Mouse (Mus musculus) spleen, embryonic (tissue): ENCODE data around the gene Gmds.

Experiments
- CTCF ChIA-PET: fragments of 350-600 bp; sonication (Branson Sonifier 250); formaldehyde crosslinking; loops from one replicate; lab custom pipeline; 2022; lab: Charles Lee

Gmds gene

DNA sequence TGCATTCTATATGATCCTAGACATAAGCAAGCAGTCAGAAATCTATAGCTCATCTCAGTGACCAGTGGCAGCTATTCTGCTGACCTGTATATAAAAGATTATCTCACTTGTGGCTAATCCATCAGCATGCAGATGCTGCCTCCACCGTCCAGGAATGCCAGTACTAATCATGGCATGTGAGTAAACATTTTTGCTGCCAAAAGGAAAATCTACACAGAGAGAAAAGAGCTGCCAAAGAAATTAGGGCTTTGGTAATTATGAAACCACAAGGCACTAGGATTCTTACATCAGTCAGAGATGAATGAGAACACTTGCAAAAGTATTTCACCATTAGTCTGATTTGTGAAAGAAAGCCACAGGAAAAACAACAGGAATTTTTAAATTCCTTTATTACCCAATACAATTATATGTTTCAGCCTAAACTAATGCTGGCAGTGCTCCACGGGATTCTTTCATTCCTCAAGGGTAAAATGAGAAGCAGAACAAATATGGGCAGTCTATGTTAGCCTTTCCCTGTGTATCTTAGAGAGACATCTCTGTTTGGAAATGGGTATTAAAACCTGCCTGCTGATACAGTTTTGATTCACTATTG lies 71.3 kb downstream of the Gmds start:
- CTCF ChIA-PET: no interaction called here

DNA sequence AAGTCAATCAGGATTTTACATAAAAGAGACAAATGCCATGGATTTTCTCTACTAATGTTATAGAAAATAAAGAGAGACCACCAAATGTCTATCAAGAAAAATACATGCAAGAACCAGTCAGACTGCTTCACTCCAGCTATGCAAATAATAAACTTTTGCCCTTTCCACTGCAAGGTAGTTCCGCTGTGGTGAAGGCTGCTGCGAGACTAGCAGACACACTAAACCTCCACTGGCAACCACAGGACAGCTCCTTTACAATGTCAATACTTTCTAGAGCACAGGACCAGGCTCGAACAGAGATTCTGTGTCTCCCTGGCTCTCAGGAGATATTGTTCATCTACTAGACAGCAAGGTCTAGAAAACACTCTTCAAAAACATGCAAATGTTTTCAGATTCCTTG lies 71.8 kb downstream of the Gmds start:
- CTCF ChIA-PET: no interaction called here

DNA sequence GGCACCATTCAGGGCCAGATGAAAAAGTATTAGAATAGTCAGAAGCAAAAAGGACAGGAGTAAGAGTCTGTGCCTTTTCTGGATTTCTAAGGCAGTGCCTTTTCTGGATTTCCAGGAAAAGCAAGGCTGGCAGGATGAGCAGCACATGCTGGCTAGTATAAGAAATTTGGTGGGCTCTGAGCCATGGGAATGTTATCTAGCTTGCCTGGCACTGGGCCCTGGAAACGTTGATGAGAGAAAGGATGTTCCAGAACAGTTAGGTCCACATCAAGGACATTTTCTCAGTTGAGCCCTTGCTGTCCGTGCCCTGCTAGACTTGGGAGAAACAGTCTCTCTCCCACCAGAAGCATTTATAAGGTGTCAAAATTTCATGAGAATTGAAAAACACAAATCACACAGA lies 82.4 kb downstream of the Gmds start:
- CTCF ChIA-PET: no interaction called here

DNA sequence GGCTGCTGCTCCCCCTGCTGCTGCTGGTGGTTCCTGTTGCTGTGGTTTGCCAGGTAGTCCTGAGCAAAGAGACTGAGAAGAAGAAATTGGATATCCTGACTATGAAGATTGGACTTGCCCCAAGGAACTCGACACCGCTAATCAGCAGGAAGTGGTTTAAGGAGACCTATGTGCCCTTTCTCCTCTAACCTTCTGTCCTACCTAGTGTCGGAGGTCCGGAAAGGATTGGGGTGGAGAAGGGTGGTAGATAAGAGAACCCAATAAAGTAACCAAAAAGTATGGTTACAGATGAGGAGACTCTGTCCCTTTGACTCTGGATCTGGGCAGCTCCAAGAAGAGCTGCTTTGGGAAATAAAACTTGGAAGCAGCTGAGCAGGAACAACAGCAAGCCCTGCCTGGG lies 86.3 kb downstream of the Gmds start:
- CTCF ChIA-PET: no interaction called here

DNA sequence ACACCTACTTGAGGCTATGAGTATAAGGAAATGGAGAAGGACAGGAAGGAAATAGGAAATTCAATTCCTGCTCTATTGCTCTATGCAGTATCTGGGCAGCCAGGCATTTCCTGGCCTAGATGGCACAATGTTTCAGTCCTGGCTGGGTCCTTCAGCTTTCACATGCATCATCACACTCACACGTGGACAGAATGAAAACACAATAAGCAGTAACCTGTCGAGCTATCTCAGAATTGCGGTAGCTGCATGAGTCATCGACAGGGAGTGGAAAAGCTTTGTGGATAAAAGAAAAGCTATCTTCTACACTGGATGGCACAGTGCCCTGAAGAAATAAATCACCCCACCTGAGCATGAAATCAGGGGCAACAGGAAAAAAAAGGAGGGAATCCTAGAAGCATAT lies 96.3 kb downstream of the Gmds start:
- CTCF ChIA-PET: no interaction called here

DNA sequence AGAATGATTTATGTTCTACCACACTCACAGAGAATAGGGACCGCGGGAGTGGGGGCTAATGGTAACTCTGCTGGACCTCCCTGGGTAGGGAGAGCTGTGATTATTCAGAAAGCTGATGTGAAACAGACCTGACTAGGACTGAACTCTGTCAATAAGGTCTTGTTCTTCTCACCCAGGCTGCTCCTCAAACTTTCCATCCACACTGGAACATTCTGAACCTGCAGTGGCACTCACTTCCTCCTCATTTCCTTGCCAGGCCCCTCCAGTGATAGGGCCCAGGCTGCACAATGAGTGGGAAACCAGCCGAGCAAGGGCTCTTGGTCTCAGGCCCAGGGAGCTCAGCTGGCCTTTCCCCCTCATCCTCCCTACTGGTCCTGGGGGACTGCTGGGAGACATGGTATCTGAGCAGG lies 102.3 kb downstream of the Gmds start:
- CTCF ChIA-PET: interaction anchor here (0.5 kb wide), 1 partner anchor 387 kb away, joined by 7 read pairs; no protein-coding TSS in a partner anchor

DNA sequence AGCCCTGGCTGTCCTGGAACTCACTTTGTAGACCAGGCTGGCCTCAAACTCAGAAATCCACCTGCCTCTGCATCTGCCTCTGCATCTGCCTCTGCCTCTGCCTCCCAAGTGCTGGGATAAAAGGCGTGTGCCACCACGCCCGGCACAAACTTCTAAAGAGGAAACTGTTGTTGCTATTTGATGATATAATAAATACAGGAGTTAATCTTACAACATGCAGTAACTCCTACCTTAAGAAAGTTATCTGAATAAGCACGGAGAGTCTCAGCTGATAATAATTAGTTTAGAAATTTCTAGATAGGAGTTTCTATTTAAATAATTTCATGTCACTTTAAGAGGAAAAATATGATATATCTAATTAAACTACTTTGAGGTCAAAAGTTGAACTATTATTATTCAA lies 103.5 kb downstream of the Gmds start:
- CTCF ChIA-PET: no interaction called here

DNA sequence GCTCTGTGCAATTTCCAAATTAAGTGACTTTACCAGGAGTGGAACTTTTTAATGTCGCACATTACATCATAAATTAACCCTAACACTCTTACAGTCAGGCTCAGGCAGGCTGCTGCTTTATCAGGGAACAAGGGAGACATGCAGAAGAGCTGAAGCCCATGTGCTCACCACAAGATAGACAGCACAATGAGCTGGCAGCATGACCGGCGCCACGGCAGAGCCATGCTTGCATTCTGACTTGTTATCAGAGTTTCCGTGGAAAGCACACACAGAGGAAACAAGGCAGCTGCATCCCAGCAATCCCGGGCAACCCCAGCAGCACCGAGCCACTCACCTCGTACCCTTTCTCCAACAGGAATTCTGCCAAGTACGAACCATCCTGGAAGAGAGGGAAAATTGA lies 104.5 kb downstream of the Gmds start:
- CTCF ChIA-PET: no interaction called here

DNA sequence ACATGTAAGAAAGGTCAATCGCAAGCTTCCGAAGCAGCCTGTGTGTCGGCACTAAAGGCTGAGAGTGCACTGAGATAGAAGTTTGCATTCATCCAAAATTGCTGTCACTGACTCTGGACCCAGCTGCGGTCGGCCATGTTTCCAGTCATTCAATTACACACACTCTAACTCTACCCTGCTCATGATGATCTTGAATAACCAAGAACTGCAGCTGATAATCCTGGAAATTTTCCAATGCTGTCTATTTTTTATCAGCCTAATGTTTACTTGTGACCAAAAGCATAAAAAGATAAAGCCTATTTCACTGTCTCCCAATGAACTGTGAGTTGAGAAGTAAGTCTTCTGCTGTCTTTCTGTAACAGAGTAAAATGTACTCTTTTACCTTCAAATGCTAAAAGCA lies 106.1 kb downstream of the Gmds start:
- CTCF ChIA-PET: no interaction called here

DNA sequence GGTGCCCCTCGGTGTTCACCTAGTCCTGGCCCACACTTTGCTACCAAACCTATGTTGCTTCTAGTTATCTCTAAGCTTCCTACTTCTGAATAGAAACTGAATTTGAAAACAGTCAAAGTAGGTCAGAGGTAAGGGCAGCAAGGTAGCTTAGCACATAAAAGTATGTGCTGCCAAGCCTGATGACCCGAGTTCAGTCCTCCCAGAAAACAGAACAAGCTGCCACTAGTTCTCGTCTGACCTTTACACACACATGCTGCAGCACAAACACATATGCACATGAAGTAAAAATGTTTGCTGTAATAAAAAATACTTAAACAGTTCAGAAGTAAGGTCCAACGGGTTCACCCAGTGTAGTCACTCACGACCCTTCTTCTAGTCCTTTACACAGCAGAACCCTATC lies 106.6 kb downstream of the Gmds start:
- CTCF ChIA-PET: no interaction called here

DNA sequence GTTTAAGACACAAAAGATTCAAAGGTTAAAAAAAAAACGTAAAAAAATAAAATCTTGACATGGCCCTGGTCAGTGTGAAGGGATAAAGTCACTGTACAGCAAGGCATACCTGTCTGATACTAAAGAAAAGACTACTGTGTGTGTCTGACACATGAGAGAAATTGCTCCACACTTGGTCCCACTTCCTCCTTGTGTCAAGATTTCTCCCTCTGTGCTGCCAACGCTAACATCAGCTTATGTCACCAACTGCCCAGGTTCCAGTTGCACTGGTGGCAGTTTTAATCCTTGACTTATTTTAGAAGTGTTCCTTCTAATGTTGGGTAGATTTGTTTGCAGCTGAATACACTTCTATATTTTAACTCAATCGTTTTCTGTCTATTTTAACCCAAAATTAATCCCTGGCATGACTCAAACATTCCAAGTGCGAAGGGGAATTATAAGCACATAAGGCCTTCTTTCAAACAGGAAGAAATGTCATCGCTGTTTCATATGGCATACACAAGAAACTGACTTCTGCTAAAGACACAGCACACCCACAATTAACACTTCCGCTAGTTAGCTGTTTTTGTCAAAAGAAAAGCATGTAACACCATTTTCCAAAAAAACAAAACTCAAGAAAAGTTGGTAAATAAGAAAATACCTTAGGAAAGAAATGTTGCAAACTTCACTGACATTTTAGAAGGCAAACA lies 110.5 kb downstream of the Gmds start:
- CTCF ChIA-PET: no interaction called here

DNA sequence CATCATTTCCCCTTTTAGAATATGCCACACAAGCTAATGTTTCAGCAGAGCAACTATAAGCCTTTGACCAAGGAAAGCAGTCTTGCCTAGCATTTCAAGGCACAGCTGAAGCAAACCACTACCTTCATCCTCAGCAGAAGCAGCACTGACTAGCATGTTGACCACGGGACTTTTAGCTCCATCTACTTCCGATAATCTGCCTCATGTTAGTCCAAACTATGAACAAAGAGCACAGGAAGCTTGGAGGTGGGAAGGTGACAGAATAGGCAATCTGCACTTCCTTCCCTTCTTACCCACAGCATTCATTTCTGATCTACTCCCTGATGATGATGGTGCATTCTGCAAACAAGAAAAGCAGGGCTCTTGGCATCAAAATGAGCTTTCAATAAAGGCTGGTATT lies 120.9 kb downstream of the Gmds start:
- CTCF ChIA-PET: no interaction called here

DNA sequence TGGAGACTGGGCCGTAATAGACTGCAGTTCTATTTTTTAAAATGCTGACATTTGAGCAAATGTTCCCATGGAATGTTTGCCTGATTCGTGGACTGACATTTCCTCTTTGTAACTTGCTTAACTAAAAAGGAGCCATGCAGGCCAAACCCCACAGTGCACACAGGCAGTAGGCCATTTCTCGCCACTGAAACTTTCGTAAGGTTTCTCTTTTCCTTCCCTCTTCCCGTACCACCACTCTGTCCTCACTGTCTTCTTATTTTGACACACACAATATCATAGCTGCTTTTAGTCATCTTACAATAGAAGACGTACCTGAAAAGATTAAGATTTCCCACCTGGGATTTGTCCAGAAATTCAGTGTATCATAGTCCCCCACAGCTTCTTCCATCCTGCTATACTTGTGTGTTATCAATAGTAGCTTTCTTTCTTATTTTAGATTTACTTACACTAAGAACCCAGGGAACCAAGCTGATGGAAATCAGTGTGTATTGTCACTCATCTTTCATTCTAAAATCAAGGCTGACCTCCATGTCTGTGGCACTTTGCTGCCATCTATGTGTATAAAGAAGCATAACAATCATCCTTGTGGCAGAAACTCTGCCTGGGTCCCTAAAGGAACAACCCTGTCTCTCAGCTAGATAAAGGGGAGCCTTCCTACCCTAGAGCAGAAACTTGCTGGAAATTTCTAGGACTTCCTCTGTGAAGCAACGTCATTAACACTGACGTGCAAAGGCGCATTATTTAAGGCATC lies 124.7 kb downstream of the Gmds start:
- CTCF ChIA-PET: no interaction called here

DNA sequence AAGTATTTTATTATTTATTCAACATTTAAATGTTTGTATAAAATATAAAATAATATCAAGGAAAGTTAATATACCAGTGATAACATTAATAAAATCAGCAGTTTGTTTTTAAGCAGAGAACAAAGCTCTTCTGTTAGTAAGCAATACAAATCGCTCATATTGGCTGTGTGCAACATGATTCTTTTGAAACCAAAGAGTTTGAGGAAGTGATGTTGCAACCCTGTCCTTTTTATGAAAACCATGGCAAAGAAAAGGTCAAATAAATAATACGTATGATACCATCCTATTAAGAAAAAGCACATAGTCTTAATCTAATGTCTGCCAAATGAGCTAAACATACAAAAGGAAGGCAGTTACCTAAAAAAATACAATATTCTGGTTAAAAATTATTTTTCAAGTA lies 126.4 kb downstream of the Gmds start:
- CTCF ChIA-PET: no interaction called here

DNA sequence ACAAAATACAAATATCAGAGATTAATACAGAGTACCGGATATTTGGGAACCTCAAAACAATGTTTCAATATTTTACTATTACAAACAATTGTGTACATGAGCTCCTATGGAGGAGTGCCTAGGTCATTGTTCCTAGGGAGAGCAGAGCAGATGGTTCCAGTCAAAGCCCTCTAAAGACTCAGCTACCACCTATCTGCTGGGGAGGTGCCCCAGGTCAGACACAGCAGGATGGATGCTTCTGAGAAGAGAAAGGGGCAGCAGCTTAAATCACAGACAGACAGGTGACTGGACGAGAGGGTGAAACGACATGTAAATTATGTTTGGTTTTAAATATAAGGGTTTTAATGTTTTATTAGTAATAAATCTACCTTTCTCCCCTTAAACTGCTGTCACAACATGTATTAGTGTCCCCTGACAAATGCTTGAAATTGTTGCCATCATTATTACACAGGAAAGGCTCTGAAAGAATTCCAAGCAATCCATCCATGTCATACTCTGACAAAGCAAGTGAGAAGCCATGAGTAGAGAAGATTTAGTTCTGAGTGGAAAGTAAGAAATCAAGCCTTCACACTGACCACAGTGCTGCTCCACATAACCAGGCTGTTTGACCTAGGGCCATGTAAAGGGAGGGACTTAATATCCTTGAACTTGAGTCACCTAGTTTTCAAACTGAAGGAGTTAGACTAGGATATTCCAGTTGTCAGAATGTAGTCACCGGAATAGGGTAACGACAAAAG lies 131.2 kb downstream of the Gmds start:
- CTCF ChIA-PET: no interaction called here

DNA sequence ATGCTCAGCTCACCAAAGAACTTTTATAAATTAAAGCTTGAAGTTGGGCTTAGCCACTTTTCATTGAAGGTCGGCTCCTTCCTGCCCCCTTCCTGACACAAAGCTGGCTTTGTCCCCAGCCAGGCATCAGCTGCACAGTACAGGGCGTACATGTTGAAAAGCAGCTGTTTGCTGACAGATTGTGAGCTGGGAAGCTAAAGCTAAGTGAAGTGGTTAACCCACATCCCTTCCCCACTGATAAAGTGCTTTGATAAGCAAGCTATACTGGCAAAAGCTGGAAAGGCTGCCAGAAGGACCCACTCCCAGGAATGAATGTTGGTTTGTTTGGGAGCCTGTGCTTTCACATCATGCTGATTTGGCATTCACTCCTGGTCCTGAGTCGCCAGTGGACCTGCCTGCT lies 158.6 kb downstream of the Gmds start:
- CTCF ChIA-PET: interaction anchor here (0.6 kb wide), 1 partner anchor 231 kb away, joined by 3 read pairs; no protein-coding TSS in a partner anchor

DNA sequence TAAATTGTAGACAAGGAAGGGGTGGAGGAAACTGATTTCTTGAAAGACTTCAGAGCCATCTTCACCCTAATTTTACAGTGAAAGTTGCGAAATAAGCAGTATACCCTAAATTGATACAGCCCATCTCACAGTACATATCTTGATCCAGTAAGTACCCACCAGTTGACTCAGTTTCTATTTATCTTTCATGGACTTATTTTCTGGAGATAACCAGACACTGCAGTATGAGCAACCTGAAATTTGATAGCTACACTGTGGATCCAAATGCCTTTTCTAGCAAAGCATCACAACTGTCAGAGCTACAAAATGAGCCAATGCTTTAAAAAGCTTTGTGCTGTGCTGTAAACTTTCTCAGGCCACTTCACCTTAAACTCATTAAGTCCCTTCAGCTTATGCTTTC lies 159.9 kb downstream of the Gmds start:
- CTCF ChIA-PET: no interaction called here

DNA sequence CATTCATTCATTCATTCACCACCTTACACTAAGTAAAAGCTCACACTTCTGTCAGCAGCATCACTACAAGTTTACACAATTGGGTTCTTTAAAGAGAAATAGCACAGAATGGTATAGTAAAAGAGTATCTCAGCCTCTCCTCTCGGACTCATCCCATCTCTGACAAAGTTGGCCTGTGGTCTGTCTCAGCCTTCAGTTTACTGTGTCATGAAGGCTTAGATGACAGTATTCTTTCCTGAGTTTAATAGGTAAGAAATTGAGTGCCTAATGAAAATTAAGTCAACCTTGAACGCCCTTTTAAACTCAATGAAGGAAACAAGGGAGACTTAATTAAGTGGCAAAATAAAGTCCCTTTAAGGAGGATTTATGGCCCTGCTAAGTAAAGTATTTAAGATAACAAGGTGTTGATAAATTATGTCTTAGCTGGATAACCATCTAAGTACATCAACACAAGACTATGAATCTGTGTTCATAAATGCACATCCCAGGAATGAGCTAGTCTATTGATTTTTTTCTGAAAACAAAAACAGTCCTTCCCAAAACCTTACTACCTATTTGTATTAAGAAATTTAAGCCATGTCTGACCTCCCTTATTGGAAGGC lies 160.6 kb downstream of the Gmds start:
- CTCF ChIA-PET: no interaction called here

DNA sequence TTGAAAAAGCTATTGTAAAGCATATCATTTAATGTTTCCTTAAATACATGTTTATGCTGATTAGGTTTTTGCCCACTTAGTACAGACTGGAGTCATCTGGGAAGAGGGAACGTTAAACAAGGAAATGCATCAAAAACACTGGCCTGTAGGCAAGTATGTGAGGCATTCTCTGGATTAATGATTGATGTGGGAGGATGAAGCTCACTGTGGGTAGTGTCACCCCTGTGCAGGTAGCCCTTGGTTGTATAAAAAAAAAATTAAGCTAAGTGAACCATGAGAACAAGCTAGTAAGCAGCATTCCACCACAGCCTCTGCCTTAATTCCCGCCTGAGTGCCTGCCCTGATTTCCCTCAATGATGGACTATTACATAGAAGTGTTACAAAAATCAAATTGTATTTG lies 163.5 kb downstream of the Gmds start:
- CTCF ChIA-PET: no interaction called here

DNA sequence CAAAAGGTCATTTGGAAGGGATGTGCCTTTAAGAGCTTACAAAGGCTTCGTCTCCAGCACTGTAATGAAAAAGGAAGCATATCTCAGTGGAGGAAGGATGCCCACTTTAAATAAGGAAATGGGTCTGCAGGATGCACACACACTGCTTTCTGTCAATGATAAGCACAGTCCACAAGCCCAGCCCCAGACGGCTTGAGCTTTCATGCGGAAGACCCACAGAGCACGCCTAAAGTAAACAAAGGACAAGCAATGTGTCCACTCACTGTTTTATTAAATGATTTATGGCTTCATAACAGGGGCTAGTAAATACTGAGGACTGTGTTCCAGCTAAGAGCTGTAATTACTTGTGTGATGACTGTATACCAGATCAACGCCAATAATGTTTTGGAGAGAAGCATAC lies 169.4 kb downstream of the Gmds start:
- CTCF ChIA-PET: no interaction called here

DNA sequence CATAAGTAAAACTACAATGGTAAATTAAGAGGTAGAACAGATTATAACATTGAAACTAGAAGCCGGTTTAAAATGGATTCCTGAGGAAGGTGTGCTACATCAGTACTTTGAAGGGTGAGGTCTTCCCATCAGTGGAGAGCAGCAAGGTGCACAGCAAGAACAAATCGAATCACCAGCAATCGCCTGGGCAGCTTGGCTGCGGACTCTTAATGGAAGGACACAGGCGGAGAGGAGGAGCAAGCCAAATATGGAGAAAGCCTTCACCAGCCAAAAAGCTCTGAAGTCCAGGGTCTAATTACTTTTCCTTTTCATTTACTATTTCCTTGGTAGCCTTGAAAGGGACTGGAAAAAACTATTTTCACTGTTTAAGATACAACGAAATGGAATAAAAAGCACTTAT lies 170.7 kb downstream of the Gmds start:
- CTCF ChIA-PET: interaction anchor here (0.6 kb wide), 1 partner anchor 84 kb away, joined by 3 read pairs; no protein-coding TSS in a partner anchor

DNA sequence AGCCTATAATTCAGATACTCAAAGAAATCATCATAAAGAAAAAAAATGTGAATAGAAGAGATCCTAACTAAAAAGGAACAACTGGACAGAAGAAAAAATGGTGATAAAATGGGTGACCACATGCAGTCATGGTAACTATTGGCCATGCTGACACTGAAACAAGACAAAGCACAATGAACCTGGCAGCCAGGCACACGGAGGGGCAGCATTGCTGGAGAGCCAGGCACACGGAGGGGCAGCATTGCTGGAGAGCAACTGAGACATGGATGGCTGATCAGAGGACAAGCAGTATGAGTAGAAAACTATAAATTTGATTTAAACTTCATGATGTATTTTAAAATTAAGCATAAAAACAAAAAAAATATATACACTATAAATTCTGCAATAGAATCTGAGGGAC lies 173.0 kb downstream of the Gmds start:
- CTCF ChIA-PET: interaction anchor here (0.6 kb wide), 1 partner anchor 38 kb away, joined by 3 read pairs; no protein-coding TSS in a partner anchor
